Mouse (Mus musculus) myocyte (in vitro differentiated cells): Measurements from ENCODE around the gene Hoxa13.

Experiments used
- CEBPB ChIP-seq: IDR thresholded peaks from 2 replicates; pipeline ENCODE4 v1.6.1; 2011; ENCODE audit warnings: mild to moderate bottlenecking, moderate library complexity; ENCODE audit not compliant: poor library complexity, insufficient read depth, severe bottlenecking
- MAX ChIP-seq: IDR thresholded peaks from one replicate; pipeline ENCODE4 v1.6.1; 2011; ENCODE audit warnings: low read depth, mild to moderate bottlenecking, control low read depth
- MYOG ChIP-seq, 3 experiments: IDR thresholded peaks; one replicate each; pipeline ENCODE4 v1.6.1; 2011; ENCODE audit warnings: control low read depth in 2 of 3, low read depth in 2 of 3, mild to moderate bottlenecking in 2 of 3; ENCODE audit not compliant: insufficient read length in 2 of 3, control insufficient read depth in 1 of 3, insufficient read depth in 1 of 3
- POLR2A ChIP-seq: IDR thresholded peaks from one replicate; pipeline ENCODE4 v1.6.1; 2011; ENCODE audit warnings: low read depth, mild to moderate bottlenecking, control low read depth, moderate library complexity; ENCODE audit not compliant: insufficient read length
- POLR2AphosphoS2 ChIP-seq: IDR thresholded peaks from one replicate; pipeline ENCODE4 v1.6.1; 2011; ENCODE audit warnings: low read depth, control low read depth; ENCODE audit not compliant: insufficient read length

DNA sequence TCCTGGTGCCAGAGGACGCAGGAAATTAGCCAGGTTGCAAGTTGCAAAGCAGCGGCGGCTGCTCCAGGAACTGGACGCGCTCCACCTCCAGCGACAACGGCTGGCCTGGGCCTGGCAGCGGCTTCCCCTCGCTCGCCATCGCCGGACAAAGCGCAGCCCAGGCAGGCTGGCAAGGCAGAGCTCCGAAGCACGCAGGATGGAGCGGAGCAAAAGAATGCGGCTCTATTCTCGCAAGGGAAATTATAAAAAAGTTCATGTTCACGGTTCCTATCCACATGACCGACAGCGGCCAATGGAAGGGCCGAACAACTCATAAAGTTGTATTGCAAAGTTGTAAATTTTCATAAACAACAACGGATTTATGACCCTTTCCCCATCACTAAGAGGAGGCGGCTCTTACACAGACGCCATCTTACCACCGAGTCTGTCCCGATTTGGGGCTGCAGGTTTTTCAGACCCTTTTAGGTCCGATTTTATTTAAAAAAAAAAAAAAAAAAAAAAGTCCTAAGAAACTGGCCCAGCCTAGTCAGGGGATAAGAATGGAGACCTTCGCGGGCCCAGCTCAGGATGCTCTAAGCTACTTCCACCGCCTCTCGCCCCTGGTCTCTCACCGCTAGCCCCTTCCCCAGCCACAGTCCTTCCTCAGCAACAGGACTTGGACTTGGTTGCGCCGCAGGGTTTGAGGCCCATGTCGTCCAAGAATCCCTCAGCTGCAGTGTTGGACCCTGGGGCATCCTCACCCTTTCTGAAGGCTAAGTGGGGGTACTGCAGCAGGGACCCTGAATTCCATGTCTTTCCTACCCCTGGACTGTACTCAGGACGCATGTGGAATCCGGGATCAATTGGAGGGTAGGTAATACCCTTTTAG, 47.3 kb downstream of the Hoxa13 start, which contains the start of the genes Hoxa3 and Gm28308:
- TF ChIP-seq POLR2A, result peak; percentile 88
- TF ChIP-seq MYOG (IDR thresholded peaks at IDR 0.05; ENCODE audit: control insufficient read depth in 1 of 3, insufficient read depth in 1 of 3, insufficient read length in 2 of 3, low read depth in 2 of 3), result peak in 1 of 3 experiments; percentile 44
- TF ChIP-seq POLR2AphosphoS2, result peak; percentile 89
- TF ChIP-seq MAX, result no peak
- no peak for TF ChIP-seq CEBPB
